Mouse (Mus musculus) adrenal gland, adult (tissue): Measurements from ENCODE around the gene Ccdc85c.
A peak's percentile ranks its signal among the peaks of the same experiment; 100 is the strongest.

ENCODE experiments used
- DNase-seq, 2 experiments: peaks; one replicate each; pipeline ENCODE4 v3.0.0; 2022 to 2023; ENCODE audit warnings: low spot score in 1 of 2; ENCODE audit not compliant: inconsistent age in 2 of 2

Ccdc85c gene

GRCm38 (mm10) chr12:108274661-108275507 lies at the start of gene Ccdc85c:
TSS of gene Ccdc85c (minus strand) at chr12:108275425.
- DNase-seq: peak; percentile 72 to 87

GRCm38 (mm10) chr12:108320096-108320495 lies 44.9 kb upstream of the Ccdc85c start:
- no peak for DNase-seq

DNA sequence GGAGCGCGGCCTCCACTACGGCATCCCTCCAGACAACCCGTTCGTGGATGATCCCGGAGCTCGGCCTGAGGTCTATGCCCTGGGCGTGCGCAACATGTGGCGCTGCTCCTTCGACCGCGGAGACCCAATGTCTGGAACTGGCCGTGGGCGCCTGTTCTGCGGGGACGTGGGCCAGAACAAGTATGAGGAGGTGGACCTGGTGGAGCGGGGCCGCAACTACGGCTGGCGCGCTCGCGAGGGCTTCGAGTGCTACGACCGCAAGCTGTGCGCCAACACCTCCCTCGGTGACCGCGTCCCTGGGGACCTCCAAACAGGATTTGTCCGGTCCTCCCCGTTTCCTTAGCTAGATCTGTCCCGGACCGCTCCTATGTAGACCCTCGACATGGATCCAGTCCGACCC lies 43.3 kb upstream of the Ccdc85c start:
- DNase-seq: no peak

DNA sequence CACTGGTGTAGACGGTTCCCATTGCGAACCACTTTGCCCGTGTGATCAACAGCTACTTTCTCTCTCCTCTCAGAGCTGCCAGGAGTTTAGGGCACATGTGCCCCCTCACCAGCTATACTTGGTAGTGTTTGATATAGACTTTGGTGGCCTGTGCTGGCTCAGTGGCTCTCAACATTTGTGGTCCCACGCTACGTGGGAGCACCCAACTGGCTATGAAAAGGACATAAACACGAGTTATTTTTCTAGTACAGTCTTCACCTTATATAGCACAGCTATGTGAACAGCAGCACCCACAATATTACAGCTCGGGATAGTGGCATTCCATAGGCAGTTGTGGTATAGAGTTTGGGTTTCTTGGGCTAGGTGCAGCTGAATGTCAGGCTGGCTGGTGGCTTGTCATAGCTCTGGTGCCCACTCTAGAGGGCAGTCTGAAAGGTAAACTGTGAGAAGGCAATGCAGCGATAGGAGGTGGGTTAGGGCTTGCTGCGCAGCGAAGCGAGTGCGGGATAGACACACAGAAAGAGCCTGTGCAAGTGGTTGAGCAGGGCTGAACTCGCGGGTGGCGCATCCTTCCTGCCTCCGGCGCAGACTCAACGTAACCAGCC lies 42.7 kb upstream of the Ccdc85c start:
- DNase-seq: no peak

DNA sequence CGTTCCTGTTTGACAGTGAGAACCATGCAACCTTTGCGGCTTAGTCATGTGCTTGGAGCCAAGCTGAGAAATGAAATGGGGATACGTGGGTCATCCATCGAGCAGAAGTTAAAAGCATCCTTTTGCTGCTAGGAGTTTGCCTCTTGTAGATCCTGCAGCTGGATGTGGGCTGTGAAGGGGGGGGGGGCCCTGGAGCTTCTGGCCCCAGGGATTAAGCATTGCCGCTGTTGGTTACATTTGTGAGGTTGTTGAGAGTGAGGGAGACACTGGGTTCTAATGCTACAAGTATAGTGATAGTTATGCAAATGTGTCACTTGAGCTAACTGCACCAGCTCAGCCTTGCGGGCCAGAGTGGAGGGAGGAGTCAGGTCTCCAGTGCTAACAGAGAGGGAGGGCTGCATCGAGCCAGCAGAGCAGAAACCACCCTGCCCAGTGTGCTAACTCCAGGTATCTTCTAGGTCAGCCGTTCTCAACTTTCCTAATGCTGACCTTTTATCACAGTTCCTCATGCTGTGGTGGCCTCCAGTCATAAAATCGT lies 42.0 kb upstream of the Ccdc85c start:
- DNase-seq: no peak

DNA sequence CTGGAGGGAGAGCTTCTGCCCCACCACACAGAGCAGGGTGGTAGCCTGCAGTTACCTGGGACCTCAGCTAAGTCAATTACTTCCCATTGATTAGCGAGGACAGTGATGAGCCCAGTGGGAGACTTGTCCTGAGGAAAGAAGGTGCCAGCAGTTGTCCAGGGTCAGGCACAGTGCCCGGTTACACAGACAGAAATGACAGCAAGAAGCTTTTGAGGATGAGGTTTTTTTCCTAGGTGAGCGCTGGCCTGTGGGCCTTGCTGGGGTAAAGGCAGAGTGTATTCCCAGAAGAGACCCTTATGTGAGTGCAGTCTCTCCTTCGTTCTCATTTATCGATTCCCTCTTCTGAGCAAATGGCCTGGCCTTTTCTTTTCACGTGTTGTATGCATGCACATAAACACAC lies 41.4 kb upstream of the Ccdc85c start:
- DNase-seq: no peak

DNA sequence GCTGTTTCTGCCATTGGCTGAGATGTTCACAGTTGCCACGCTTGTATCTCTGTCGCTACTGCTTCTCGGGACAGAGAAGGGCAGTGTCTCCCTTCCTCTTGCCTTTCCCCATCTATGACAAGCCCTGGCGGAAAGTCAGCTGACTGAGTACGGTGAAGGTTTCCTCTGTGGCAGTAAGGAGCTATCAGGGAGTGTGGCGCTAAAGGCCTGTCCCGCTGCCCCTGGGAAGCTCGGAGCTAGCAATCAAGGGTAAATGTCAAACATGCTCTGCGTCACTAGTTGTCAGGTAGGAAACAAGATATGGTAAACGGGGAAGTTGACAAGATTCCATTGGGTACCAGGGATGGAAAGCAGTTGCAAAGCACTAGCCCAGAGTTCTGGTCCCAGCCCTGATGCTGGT lies 40.6 kb upstream of the Ccdc85c start:
- no peak for DNase-seq

DNA sequence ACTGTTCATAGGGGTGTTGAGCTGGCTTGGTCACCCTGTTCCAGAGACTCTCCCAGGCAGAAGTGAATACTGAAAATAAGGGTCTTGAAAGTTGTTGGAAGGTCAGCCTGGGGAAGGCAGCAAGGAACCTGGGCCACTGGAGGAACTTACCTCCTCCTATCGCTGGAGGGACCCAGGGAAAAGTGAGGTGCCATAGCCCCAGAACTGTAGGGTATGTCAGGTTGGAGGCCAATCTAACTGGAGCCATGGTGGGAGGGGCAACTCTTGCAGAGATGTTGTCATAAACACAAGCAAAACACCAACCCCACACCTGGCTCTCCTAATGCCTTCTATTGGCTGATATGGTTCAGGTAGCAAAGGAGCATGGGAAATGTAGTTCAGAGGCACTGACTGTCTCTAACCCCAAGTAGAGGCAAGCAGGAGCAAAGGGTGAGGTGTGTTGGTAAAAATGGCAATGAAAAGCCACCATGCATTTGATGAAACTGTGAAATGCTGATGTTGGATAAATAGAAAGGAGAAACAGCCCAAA lies 38.1 kb upstream of the Ccdc85c start:
- no peak for DNase-seq

- no peak for DNase-seq
Measured at GRCm38 (mm10) chr12:108312432-108312851, 37.2 kb upstream of the Ccdc85c start.

GRCm38 (mm10) chr12:108311741-108312290 lies 36.6 kb upstream of the Ccdc85c start:
- no peak for DNase-seq

DNA sequence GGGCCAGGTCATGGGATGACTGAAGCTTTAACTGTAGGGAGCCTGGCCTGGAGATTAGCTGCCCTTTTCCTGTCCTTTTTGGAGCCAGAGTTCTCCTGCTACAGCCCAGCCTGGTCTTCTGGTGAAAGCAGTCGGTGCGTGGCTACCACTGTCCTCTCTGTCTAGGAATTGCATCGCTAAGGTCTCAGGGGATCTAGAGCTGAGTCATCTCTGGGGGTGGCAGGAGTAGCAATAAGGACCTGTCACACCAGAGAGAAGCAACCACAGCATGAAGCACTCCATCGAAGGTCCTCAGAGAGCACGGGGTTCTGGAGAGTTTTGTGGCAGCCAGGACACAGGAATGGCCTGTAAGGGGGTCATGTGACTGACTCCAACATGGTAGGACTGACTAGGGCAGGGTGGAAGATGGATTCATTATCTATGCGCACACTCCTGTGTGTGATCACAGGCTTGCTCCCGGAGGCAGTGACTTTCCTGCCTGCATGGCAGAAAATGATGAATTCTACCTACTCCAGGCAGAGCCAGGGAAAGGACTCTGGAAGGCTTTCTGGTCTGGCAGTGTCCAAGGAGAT lies 35.3 kb upstream of the Ccdc85c start:
- DNase-seq: no peak

DNA sequence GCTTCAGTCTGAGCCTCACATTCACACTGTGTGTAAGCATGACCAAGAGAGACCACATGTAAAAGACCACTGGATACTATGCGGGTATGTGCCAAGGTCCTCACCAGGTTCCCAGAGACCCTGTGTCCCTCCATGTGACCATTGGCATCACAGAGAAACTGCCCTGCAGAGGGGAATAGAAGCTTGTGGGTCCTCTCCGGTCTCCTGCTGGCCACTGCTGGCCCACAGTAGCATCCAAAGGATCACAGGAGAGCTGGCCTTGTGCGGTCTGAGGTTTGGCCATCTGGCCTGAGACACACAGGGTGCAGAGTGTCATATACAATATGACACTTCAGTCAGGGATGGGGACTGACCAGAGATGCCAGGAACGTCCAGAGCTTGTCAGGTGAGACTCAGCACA lies 34.8 kb upstream of the Ccdc85c start:
- no peak for DNase-seq

GRCm38 (mm10) chr12:108309116-108309794 lies 34.0 kb upstream of the Ccdc85c start:
- peak; percentile 72 to 73 for DNase-seq

- peak in 1 of 2 experiments; percentile 52 for DNase-seq
Measured at GRCm38 (mm10) chr12:108308363-108308856, 33.2 kb upstream of the Ccdc85c start.

- DNase-seq: peak in 1 of 2 experiments; percentile 79
Measured at GRCm38 (mm10) chr12:108307553-108307952, 32.3 kb upstream of the Ccdc85c start.

DNA sequence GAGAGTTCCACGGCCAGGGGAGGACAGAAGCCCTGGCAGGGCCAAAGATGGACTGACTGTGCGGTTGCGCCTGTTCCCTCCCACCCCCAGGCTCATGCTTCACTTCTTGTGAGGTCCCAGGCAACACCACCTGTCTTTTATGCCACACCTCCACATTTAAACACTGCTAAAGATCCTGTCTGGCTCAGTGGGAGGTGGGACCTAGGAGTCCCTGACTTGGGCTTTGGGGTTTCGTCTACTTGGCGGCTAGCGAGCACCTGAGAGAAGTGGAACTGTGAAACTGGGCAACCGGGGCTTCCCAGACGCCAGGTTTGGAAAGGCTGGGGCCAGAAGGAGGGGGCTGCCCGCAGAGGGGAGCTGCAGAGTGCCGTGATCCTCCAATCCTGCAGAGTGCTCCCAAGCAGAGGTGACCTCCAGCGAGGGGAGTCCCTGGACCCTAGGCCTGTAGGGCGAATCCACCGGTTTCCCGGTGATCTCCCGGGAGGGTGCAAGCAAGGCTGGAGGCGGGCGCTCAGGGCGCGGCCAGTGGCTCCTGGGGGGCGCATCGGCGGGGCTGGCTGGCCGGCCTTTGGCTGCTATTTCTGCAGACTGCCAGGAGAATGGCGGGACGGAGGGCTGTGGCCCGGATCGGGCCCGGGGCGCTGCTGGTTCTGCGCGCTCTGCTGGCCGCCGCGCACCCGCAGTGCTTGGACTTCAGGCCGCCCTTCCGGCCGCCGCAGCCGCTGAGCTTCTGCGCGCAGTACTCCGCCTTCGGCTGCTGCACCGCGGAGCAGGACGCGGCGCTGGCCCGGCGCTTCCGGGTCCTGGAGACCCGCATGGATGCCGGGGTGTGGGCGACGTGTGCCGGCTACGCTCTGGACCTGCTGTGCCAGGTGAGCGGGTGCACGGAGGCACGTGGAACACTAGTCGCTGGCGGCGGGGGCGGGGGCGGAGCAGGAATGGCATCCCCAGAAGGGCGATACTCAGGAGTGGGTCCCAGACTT lies 30.9 kb upstream of the Ccdc85c start, which contains the start of gene Hhipl1:
Hhipl1 (plus strand) TSS at position 459 of the 983 bp plus-strand sequence.
- peak in 1 of 2 experiments; percentile 63 for DNase-seq

- no peak for DNase-seq
Measured at GRCm38 (mm10) chr12:108305172-108305571, 29.9 kb upstream of the Ccdc85c start.

DNA sequence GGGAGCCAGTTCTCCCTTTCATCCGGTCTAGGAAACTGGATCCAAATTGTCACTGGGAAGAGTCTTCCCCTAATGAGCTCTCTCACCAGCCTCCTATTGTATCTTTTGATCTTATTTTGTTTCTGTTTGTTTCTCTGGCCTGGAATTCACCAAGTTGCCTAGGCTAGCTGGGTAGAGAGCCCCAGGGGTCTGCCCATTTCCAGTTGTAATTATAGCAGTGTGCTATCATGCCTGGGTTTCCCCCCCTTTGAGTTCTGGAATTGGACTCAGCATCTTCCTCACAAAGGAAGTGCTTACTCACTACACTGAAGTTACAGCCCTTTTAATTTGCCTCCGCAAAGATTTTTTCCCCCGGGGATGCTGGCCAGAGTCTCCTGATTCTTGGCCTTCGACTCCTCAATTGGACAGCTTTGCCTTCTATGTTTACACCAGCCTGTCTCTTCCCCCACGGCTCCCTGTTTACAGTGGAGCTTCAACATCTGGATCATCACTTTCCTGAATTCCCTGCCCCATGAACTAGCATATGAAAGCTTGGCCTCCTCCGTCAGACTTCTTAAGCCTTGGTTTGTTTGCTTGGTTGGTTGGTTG lies 28.6 kb upstream of the Ccdc85c start:
- DNase-seq: no peak

DNA sequence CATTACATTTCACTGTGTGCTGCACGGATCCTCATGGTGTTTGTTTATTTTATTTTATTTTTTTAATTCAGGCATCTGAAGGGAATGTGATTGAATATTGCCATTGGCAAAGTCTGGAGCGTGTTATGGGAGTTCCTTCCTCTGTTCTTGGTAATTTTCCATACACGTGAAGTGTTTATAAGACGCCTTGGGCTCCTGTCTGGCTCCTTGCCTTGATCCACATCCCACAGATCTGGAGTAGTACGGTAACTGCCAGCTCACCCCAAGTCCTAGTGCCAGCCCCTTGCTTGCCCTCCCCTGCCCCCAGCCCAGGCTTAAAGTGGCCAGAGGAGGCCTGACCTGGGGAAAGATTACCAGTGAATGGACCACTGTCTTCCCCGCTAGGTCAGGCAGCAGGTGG lies 25.8 kb upstream of the Ccdc85c start:
- no peak for DNase-seq
